Mouse (Mus musculus): ENCODE data around the gene Hal. TPM values are rescaled to one million over a fixed set of nuclear protein-coding genes. Genes with fewer than 3 reads are reported as not detected.
A peak's percentile ranks its signal among the peaks of the same experiment; 100 is the strongest.

The Hal gene
- polyA plus RNA-seq, 1 experiment: 1.7 TPM

DNA sequence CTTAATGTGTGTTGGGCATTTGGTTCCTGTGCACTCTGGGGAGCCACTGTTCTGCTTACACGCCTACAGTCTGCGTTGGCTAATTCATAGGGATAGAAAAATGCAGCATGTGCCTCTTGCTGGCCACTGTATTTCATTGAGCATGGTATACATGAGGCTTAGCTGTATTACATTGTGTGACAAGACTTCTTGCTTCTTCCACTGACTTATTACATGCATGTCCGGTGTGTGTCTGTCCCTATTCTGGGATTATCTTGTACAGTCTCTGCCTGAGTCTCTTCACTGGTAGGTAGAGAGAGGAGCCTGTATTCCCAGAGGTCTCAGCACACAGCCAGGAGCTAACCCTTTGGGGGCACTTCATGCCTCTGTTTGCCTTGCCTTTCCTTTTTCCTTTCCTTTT lies 20.8 kb upstream of the Hal start:
- TF ChIP-seq CTCF (IDR thresholded peaks at IDR 0.05; ENCODE audit: low read depth, low read length) (no peak), POLR2A (IDR thresholded peaks at IDR 0.05; ENCODE audit: borderline replicate concordance, low read depth, low read length) (no peak)
- H3K27ac ChIP-seq (ENCODE audit: insufficient read depth, low read depth, low read length): no peak overlapping the region
- no peaks in the 10 kb centered on the region for H3K4me1 ChIP-seq (ENCODE audit: control insufficient read depth, insufficient read depth, low read length)
- no peak overlapping the region for H3K4me3 ChIP-seq (ENCODE audit: insufficient read depth, low read length)

DNA sequence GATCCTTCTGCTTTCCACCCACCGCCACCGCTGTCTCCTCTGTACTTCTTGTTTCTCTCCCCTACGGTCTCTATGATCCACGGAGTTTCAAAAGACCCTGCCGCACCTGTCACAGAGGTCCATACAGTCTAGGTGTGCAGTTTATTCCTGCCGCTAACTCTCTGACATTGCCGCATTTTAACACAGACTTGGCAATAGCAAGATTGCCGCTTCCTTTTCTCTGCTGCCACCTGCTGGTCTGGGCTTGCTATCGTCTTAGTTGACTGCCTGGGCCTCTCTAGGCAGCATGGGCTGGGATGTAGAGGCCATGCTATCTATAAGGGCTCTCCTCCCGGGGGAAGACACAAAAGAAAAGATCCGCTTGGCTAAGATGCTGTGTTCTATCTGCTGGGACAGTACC lies 17.2 kb upstream of the Hal start:
- no peaks in the 10 kb centered on the region for H3K4me1 ChIP-seq (ENCODE audit: control insufficient read depth, insufficient read depth, low read length)
- TF ChIP-seq CTCF (IDR thresholded peaks at IDR 0.05; ENCODE audit: low read depth, low read length) (peak; percentile 91), POLR2A (IDR thresholded peaks at IDR 0.05; ENCODE audit: borderline replicate concordance, low read depth, low read length) (no peak)

DNA sequence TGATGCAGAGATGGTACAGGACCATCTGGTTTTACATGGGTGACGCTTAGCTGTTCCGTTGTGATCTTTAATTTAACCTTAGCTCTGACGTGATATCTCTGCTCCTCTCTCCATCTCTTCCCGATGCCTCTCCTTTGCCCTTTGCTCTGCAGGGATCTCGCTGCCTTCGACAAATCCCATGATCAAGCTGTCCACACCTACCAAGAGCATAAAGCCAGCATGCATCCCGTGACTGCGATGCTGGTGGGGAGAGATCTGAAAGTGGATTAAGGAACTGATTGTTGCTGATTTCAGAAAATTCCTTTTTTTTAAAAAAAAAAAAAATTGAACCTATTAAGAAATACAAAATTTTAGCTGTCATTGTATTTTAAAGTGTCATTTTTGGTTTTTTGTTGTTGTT lies 4.1 kb upstream of the Hal start:
- Histone ChIP-seq H3K27ac (ENCODE audit: insufficient read depth, low read depth, low read length) (peak overlapping the region; percentile 46), H3K4me3 (ENCODE audit: insufficient read depth, low read length) (no peak overlapping the region), H3K4me1 (ENCODE audit: control insufficient read depth, insufficient read depth, low read length) (peaks cover 38% of the 10 kb centered on the region)
- TF ChIP-seq CTCF (IDR thresholded peaks at IDR 0.05; ENCODE audit: low read depth, low read length) (no peak), POLR2A (IDR thresholded peaks at IDR 0.05; ENCODE audit: borderline replicate concordance, low read depth, low read length) (no peak)

More for the DNA sequence above, 17.2 kb upstream of the Hal start:
- no peak overlapping the region for H3K4me3 ChIP-seq (ENCODE audit: insufficient read depth, low read length)
- no peak overlapping the region for H3K27ac ChIP-seq (ENCODE audit: insufficient read depth, low read depth, low read length)

DNA sequence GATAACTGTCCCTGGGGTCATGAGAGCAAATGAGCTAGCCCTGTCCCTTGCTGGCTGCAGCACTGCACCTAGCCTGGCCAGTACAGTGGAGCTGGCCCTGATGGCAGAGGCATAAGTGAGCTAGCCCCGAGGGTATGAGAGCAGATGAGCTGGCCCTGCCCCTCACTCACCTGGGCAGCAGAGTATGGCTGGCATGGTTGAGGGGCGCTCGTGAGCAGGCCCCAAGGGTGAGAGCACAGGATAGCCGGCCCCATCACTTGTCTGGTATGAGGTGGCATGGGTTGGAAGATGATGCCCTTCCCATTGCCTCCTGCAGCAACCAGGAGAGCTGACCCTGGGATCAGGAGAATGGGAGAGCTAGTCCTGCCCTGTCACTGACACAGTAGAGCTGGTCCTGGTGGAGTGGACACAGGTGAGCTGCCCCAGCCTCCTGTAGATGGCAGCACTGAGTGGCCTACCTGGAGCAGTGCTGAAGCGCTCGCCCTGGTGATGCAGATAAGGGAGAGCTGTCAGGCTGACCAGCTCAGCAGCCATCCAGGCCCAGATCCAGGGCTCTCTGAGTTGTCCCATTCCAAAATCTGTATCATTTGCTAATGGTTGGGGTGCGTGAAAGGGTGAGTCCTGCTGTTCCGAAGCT lies 3.4 kb upstream of the Hal start:
- H3K4me3 ChIP-seq (ENCODE audit: insufficient read depth, low read length): no peak overlapping the region
- H3K27ac ChIP-seq (ENCODE audit: insufficient read depth, low read depth, low read length): peak overlapping the region; percentile 54
- TF ChIP-seq POLR2A (IDR thresholded peaks at IDR 0.05; ENCODE audit: borderline replicate concordance, low read depth, low read length) (no peak), CTCF (IDR thresholded peaks at IDR 0.05; ENCODE audit: low read depth, low read length) (peak; percentile 36; the same call in 1 of the 2 replicates)
- H3K4me1 ChIP-seq (ENCODE audit: control insufficient read depth, insufficient read depth, low read length): peaks cover 42% of the 10 kb centered on the region

DNA sequence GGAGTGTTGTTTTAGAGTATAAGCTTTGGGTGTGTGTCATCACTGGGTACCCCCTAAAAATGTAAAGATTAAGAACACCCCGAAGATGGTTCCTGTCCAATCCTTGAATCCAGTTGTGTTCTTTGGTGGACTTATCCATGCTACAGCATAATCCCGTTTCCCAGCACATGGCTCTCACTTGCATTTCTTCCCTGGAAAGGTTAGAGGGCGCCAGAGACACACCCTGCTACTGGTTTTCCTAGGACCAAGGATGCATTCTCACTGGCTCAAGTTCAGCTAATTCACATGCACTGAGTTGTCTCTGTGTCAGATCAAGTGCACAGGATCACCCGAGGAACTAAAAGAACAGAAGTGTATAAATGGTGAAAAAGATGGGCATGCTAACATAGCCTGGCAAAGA lies 1.9 kb upstream of the Hal start:
- no peak overlapping the region for H3K27ac ChIP-seq (ENCODE audit: insufficient read depth, low read depth, low read length)
- no peak overlapping the region for H3K4me3 ChIP-seq (ENCODE audit: insufficient read depth, low read length)
- H3K4me1 ChIP-seq (ENCODE audit: control insufficient read depth, insufficient read depth, low read length): peaks cover 42% of the 10 kb centered on the region
- TF ChIP-seq CTCF (IDR thresholded peaks at IDR 0.05; ENCODE audit: low read depth, low read length): no peak; the same call in 1 of the 2 replicates
- no peak for TF ChIP-seq POLR2A (IDR thresholded peaks at IDR 0.05; ENCODE audit: borderline replicate concordance, low read depth, low read length)

DNA sequence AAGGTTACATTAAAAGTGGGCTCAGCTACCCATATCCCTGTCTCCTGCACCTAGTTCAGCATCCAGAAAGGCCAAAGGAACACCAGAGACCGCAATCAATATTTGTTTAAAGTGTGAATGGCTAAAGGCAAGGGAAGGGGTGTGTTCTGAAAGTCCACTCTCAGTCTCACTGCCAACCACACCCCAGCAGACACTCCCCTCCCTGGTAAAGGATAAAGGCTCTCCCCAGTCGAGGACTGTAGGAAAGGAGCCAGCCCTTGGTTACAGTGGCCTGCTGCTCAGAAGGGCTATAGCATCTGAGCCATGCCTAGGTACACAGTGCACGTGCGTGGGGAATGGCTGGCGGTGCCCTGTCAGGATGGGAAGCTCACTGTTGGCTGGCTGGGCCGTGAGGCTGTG lies 259 bp downstream of the Hal start:
- Histone ChIP-seq H3K27ac (ENCODE audit: insufficient read depth, low read depth, low read length) (no peak overlapping the region), H3K4me3 (ENCODE audit: insufficient read depth, low read length) (no peak overlapping the region), H3K4me1 (ENCODE audit: control insufficient read depth, insufficient read depth, low read length) (peaks cover 42% of the 10 kb centered on the region)
- TF ChIP-seq CTCF (IDR thresholded peaks at IDR 0.05; ENCODE audit: low read depth, low read length): no peak
- no peak for TF ChIP-seq POLR2A (IDR thresholded peaks at IDR 0.05; ENCODE audit: borderline replicate concordance, low read depth, low read length)

DNA sequence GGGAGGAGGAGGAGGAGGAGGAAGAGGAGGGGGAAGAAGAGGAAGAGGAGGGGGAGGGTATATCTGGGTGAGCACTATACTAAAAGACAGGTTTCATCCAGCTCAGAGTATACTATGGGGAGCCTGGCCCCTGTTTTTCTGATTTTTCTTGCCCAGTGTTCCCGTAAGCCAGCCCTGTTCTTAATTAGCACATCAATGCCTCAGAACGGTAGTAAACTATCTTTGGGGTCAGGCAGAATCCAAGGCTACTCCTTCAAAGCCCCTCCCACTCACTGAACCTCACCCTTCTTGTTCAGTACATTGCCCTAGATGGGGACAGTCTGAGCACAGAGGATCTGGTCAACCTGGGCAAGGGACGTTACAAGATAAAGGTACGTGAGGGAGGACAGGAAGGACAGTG lies 1.9 kb downstream of the Hal start:
- Histone ChIP-seq H3K4me1 (ENCODE audit: control insufficient read depth, insufficient read depth, low read length) (peaks cover 32% of the 10 kb centered on the region), H3K27ac (ENCODE audit: insufficient read depth, low read depth, low read length) (no peak overlapping the region), H3K4me3 (ENCODE audit: insufficient read depth, low read length) (no peak overlapping the region)
- no peak for TF ChIP-seq CTCF (IDR thresholded peaks at IDR 0.05; ENCODE audit: low read depth, low read length)
- TF ChIP-seq POLR2A (IDR thresholded peaks at IDR 0.05; ENCODE audit: borderline replicate concordance, low read depth, low read length): no peak

DNA sequence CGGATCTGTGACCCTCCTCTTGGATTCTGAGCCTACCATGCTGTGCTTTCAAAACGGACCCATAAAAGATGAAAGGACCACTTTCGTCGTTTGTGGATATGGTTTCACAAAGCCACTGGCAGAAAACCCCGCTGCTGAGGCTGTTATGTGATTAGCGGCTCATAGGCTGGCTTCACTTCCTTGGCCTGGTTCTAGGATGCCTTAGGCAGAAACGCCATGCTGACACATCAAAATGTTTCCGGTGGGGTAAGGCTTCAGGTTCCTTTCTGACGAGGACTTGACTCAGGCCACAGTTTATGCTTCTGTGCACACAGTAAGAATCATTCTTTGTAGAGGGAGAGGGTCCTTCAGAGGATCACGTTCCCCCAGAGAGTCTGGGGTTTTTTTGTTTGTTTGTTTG lies 12.3 kb downstream of the Hal start:
- TF ChIP-seq CTCF (IDR thresholded peaks at IDR 0.05; ENCODE audit: low read depth, low read length) (no peak), POLR2A (IDR thresholded peaks at IDR 0.05; ENCODE audit: borderline replicate concordance, low read depth, low read length) (no peak)
- no peak overlapping the region for H3K27ac ChIP-seq (ENCODE audit: insufficient read depth, low read depth, low read length)

DNA sequence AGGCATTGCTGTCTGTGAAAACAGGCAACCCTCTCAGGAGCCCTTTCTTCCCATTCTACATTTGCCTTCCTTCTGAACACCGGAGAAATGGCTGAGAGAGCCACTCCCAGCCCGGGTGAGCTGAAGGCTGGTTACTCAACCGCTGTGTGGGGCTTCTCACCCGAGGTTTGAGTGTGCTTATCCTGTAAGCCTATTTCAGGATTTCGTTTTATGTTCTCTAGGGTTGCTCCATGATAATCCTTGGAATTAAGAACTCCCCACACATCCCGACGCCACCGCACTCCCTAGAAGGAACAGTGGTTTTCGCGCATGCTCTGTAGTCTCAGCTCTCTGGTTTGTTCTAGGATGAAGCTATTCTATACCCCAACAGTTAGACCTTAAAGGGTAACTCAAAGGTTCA lies 12.8 kb downstream of the Hal start:
- no peak overlapping the region for H3K4me3 ChIP-seq (ENCODE audit: insufficient read depth, low read length)
- H3K27ac ChIP-seq (ENCODE audit: insufficient read depth, low read depth, low read length): no peak overlapping the region

More for the DNA sequence above, 12.3 kb downstream of the Hal start:
- Histone ChIP-seq H3K4me3 (ENCODE audit: insufficient read depth, low read length) (no peak overlapping the region), H3K4me1 (ENCODE audit: control insufficient read depth, insufficient read depth, low read length) (no peaks in the 10 kb centered on the region)

DNA sequence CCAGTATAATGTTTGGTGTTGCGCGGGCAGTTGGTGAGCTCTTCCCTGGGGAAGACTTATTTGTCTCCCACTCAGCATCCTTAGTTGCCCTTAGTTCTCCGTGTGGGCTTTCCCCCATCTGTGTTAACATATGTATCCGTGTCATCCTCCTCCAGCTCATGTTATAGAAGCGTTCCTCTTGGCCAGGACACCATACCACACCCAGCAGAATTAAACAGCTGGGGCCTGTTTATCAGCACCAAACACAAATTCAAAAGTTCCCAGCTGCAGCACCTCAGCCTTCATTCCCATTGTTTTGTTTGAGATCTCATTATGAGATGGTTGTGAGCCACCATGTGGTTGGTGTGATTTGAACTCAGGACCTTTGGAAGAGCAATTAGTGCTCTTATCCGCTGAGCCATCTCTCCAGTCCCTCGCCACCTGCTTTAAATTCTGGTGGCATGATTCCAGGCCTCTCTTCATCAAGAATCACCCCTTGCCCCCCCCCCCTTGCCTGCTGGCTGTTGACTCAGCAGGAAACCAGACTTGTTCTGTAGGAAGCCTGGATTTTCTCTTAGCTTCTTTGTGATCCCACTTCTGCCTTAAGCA lies 19.9 kb downstream of the Hal start:
- Histone ChIP-seq H3K27ac (ENCODE audit: insufficient read depth, low read depth, low read length) (no peak overlapping the region), H3K4me1 (ENCODE audit: control insufficient read depth, insufficient read depth, low read length) (no peaks in the 10 kb centered on the region), H3K4me3 (ENCODE audit: insufficient read depth, low read length) (no peak overlapping the region)
- TF ChIP-seq POLR2A (IDR thresholded peaks at IDR 0.05; ENCODE audit: borderline replicate concordance, low read depth, low read length) (no peak), CTCF (IDR thresholded peaks at IDR 0.05; ENCODE audit: low read depth, low read length) (no peak)

More for the DNA sequence above, 12.8 kb downstream of the Hal start:
- TF ChIP-seq CTCF (IDR thresholded peaks at IDR 0.05; ENCODE audit: low read depth, low read length): no peak
- no peak for TF ChIP-seq POLR2A (IDR thresholded peaks at IDR 0.05; ENCODE audit: borderline replicate concordance, low read depth, low read length)
- no peaks in the 10 kb centered on the region for H3K4me1 ChIP-seq (ENCODE audit: control insufficient read depth, insufficient read depth, low read length)
